Mouse (Mus musculus) thymus, postnatal 14 days (tissue): ENCODE data around the gene Tmsb15a.
"Not testable (repeated sequence)": the region's sequence is repeated elsewhere in the genome, so short reads cannot be mapped to it uniquely, and the experiment has no call there.

Source experiments
- DNase-seq: peaks from one replicate; pipeline ENCODE4 v3.0.0; 2021

Gene Tmsb15a

GRCm38 (mm10) chrX:135725161-135725560 lies at the start of gene Tmsb15a:
Gene Tmsb15a, minus strand, starts transcription at chrX:135725261.
- DNase-seq = no peak

GRCm38 (mm10) chrX:135768565-135768964 lies 43.5 kb upstream of the Tmsb15a start:
- no peak for DNase-seq

- DNase-seq = no peak
These were observed 43.0 kb upstream of the Tmsb15a start for GRCm38 (mm10) chrX:135768043-135768548.

- peak; percentile 5 for DNase-seq
These were observed 36.6 kb upstream of the Tmsb15a start for GRCm38 (mm10) chrX:135761707-135762106.

- peak; percentile 62 for DNase-seq
These were observed 27.8 kb upstream of the Tmsb15a start for GRCm38 (mm10) chrX:135752832-135753231.

GRCm38 (mm10) chrX:135745376-135745775 lies 20.3 kb upstream of the Tmsb15a start:
- DNase-seq = not testable (repeated sequence)

- no peak for DNase-seq
These were observed 17.9 kb upstream of the Tmsb15a start for GRCm38 (mm10) chrX:135743056-135743355.

GRCm38 (mm10) chrX:135742304-135743055 lies 17.4 kb upstream of the Tmsb15a start, which contains the start of the genes Armcx5 and Gprasp1:
Gene Armcx5, plus strand, starts transcription at chrX:135742733.
Gene Gprasp1, plus strand, starts transcription at chrX:135742733.
- peak; percentile 89 for DNase-seq

GRCm38 (mm10) chrX:135738730-135739520 lies 13.9 kb upstream of the Tmsb15a start:
- no peak for DNase-seq

GRCm38 (mm10) chrX:135712845-135713244 lies 12.2 kb downstream of the Tmsb15a start:
- DNase-seq = no peak

- DNase-seq = no peak
These were observed 20.7 kb downstream of the Tmsb15a start for GRCm38 (mm10) chrX:135704349-135704748.

GRCm38 (mm10) chrX:135703111-135703510 lies 21.9 kb downstream of the Tmsb15a start:
- DNase-seq = no peak

- no peak for DNase-seq
These were observed 31.4 kb downstream of the Tmsb15a start, which contains the start of gene Tcp11x2 for GRCm38 (mm10) chrX:135693633-135694032. Gene Tcp11x2, minus strand, starts transcription at chrX:135693790.

GRCm38 (mm10) chrX:135687802-135688201 lies 37.3 kb downstream of the Tmsb15a start:
- DNase-seq = no peak

- DNase-seq = no peak
These were observed 43.2 kb downstream of the Tmsb15a start for GRCm38 (mm10) chrX:135681858-135682257.
